Mouse (Mus musculus) left cerebral cortex, adult 18-20 months (tissue): Measurements from ENCODE around the gene Dock9. TPM values are rescaled to one million over a fixed set of nuclear protein-coding genes. Genes with fewer than 3 reads are reported as not detected.
"Not testable (repeated sequence)": the region's sequence is repeated elsewhere in the genome, so short reads cannot be mapped to it uniquely, and the experiment has no call there.

Source experiments
- DNase-seq, 2 experiments: peaks; one replicate each; pipeline ENCODE4 v3.0.0; 2021 to 2022; ENCODE audit warnings: low spot score in 2 of 2, mixed read lengths in 1 of 2
- total RNA-seq, 2 experiments: library from RNA; stranded (reverse); gene quantifications; 2 replicates each; pipeline ENCODE4 v1.2.3; 2021

Dock9 gene
- total RNA-seq, 2 experiments from 2014 or later: 72.2 to 76.3 TPM

- DNase-seq: no peak
Observed at GRCm38 (mm10) chr14:121706482-121706901, 91.1 kb downstream of the Dock9 start.

DNA sequence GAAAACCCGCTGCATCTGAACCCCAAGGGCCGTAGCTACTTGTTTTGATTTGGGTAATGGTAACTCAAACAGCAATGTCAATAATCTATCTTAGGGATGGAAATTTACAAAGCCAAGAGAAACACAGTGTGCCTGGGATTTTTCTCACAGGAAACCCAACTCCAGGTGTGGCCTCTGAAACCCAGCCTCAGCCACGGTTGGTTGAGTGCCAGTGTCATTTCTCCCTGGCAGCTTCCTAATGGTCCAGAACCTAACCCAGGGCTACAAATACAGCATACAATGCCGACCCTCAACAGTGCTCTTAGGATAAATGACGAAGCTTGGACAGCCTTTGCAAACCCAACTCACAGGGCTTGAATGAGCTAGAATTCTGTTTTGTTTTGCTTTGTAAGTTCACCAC lies 92.0 kb downstream of the Dock9 start:
- DNase-seq: no peak

DNA sequence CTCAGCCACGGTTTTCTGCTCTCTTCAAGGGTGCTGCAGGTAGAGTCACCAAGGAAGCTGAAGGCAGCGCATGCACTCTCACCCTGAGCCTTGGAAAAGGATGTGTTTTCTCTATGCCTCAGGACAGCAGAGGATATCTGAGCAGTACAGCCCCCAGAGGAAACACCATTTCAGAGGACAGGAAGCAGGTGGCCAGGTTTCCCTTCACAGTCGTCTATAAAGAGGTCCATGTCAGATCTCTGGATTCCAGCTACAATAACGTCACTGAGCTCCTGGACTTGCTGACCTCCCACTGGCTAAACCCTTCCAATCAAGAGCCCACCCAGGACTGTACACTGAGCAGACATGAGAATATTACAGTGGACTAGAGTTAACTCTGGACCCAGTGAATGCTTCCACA lies 95.1 kb downstream of the Dock9 start:
- DNase-seq: no peak

DNA sequence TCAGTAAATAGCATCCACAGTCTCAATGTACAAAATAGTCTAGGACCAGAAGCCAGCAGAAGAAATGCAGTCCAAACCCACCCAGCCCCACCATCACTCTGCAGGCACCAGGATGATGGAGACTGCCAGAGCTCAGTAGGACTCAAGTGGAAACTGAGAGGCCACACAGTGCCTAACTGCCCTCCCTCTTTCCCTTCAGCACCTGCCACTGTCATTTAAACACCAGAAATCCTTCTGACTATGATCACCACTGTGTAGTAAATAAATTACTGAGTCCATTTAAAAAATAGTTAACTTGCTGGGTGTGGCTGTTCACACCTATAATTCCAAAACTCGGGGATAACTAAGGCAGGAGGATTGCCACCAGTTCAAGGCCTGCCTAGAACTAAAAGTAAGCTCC lies 97.6 kb downstream of the Dock9 start:
- no peak for DNase-seq

DNA sequence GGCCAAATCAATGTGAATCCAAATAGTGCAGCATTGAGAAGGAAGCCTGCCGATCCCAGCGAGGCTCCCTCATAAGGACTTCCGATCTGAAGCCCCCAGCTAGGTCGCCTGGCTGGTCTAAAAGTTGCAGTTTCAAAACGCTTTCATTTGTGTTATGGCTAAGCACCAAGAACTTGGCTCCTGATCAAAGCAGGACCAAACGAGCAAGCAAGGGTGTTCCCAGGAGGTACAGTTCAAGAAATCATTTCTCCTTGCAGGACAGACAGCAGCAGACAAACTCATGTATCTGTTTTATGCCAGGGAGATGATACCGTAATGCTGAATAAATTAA lies 99.1 kb downstream of the Dock9 start:
- DNase-seq: no peak

- DNase-seq: peak; percentile 22 to 31
Observed at GRCm38 (mm10) chr14:121697709-121698619, 99.7 kb downstream of the Dock9 start.

- DNase-seq: no peak
Observed at GRCm38 (mm10) chr14:121697143-121697680, 100.4 kb downstream of the Dock9 start.

- DNase-seq: no peak
Observed at GRCm38 (mm10) chr14:121696429-121697118, 101.1 kb downstream of the Dock9 start.

DNA sequence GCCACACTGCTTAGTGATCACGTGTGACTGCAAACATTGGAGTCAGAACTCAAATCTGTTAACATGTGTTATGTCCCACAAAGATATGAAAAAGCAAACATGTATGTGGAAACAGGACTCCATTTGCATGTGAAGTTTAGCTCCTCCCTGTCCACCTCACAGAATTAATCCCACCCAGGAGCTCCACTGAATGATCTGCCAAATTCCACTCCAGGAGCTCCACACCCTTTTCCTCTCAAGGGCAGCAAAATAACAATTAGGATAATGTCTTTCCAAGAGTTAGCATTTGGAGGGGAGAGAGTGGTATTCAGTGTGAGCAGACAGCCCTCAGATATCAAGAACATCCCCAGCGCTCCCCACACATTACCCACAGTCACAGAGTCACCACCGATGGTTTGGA lies 102.9 kb downstream of the Dock9 start:
- DNase-seq: no peak

DNA sequence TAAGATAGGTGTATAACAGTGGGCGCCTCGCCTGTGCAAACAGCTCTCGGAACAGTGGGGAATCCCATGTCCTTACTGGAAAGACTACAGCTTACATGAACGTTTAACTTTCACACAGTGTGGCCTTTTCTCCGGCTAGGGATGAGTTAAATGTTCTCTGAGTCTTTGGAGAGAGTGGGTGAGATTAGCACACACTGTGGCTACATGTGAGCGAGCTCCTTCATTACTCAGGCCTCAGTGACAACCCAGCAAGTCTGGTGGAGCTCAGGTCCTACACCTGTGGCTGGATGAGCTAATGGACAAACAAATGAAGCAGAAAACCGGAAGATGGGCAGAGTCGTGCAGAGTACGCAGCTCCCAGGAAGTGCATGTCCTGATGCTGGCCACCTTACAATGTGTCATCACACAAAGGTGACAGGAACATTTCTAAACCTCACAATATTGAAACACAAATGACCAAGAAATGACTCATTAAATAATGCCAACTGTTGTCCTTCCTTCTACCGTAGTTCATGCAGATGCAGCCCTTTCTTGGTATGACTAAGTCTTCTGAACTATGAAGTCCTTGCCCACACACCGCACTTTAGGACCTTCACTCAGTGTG lies 103.5 kb downstream of the Dock9 start:
- no peak for DNase-seq

DNA sequence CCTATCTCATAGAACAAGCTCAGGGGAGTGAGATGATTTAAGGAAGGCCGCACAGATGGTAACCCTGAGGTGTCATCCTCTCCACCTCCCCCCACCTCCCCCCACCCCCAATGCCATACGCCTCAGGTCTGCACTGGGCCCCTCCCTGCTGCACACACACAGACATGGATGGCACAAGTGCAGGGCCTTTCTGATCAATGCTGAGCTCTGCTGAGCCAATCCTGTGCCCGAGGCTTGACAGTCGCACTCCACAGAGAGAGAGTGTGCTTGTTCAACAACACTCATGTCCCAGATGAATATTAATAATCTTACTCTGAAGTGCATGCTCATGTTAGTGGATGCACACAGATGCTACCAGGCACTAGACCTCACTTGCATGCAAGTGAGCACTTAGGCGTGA lies 108.0 kb downstream of the Dock9 start:
- DNase-seq: not testable (repeated sequence)

- DNase-seq: no peak
Observed at GRCm38 (mm10) chr14:121688175-121688574, 109.5 kb downstream of the Dock9 start.

- no peak for DNase-seq
Observed at GRCm38 (mm10) chr14:121687274-121687673, 110.4 kb downstream of the Dock9 start.

DNA sequence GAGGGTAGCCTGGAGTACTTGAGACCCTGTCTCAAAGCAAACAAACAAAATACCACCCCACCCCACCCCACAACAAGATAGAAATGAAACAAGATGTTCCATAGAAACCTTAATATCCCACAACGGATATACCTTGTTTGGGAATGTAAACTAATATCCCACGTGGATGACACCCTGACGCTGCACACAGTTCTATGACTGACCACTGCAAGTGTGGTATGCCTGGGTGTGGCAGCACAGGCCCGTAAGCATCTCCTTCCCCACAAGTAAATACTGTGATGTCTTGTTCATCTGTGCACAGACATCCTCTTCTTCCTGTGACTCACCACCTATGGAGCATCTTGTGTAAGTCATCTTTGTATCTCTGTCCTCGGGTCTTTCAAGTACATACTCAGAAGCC lies 118.7 kb downstream of the Dock9 start:
- no peak for DNase-seq

GRCm38 (mm10) chr14:121678445-121678844 lies 119.2 kb downstream of the Dock9 start:
- DNase-seq: no peak

DNA sequence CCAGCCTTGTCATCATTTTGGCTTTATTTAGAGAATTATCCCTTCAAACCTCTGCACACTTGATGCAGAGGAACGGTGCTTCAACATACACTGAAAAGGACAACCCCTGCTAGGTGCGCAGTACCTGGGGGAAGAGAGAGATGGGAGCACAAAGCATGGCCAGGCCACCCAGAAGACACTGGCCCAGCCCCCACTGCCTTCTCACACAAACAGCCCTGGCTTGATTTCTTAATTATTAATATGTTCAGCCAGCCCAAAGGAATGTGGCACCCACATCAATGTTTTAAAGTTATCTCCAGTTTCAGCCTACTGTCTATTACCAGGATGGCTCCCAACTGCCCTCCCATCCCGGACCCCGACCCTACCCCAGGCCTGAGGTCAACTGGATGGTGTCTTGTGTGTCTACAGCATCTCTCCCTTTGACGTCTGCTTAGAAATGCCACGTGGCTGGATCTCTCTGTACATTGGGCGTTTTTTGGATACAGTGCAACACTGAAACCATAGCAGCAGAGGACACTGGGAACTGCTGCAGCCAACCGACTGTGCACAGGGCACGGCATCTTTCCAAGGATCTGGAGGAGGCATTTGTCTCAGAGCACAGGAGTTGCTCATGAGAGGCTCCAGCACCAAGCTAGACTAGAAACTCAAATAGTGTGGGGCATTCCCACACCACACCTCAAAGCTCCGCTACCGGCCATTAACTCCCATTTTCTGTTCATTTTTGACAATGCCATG lies 120.9 kb downstream of the Dock9 start:
- peak; percentile 43 to 65 for DNase-seq

DNA sequence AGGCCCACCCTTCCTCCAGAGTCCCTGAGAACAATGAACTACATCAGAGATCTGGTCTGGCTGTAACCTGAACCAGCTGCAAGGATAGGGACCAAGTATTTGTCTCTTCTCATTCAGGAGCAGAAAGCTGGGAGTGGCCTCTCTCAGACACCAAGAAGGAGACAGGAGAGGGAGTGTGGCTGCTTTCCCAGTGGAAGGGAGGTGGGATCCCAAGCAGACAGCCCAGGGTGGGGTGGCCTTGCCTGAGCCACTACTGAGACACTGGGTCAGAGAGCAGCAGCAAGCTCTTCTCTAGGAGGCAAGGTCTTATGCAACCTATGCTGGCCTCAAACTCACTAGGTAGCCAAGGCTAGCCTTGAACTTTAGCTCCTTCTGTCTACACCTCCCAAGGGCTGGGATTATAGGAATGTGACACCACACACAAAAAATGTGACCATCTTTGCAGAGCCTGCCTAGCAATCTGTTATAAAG lies 121.5 kb downstream of the Dock9 start:
- no peak for DNase-seq

GRCm38 (mm10) chr14:121675579-121675978 lies 122.1 kb downstream of the Dock9 start:
- no peak for DNase-seq

- no peak for DNase-seq
Observed at GRCm38 (mm10) chr14:121675146-121675545, 122.5 kb downstream of the Dock9 start.

DNA sequence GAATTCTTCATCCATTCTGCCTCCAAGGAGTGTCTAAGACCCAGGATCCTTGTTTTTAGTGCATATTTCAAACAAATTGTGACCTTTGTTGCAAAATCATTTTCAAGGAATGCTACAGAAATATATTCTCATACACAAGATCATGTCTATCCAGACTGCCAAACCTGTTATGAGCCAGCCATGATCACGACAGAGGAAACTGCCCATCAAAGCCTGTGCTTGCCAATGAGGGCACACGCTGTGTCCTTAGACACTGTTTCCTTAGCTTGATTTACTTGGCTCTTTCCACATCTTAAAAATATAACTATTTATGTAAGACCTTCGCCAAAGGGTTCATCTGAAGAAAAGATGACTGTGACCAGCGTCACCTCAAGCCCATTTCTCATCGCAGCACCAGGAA lies 127.6 kb downstream of the Dock9 start:
- DNase-seq: no peak

- DNase-seq: no peak
Observed at GRCm38 (mm10) chr14:121666641-121667274, 130.9 kb downstream of the Dock9 start.
